Mouse (Mus musculus) embryo, embryonic 9.5 days (tissue): ENCODE measurements at regions not wholly inside any gene's neighbourhood (a gene's known extent, or its start where the extent isn't known, plus 50 kb on each side); places are given as distances from the start of the nearest gene placed in this dataset.

Experiments used
- DNase-seq: peaks from one replicate; pipeline ENCODE4 v3.0.0-alpha.2; 2017; ENCODE audit errors: extremely low spot score

- no peak for DNase-seq
Observed at GRCm38 (mm10) chr14:87346812-87347211, 69.6 kb upstream of the Tdrd3 start.

- DNase-seq = no peak
Observed at GRCm38 (mm10) chr14:87348825-87349224, 67.6 kb upstream of the Tdrd3 start.

DNA sequence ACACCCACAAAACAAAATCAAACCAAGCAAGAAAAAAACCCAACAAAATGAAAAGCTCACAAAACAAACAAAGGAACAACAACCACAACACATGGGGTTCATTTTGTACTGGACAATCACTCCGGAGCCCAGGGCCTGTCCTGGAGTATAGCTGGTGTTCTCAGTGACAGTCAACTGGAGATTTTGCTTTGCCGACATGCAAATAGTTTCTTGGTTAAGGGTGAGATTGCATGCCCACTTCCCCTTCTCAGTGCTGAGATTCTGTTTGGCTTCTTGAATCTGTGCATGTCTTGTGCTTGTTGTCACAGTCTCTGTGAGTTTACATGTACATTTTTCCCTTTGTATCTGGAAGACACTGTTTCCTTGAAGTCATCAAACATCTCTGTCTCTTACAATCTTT is 50.6 kb upstream of the Tdrd3 start:
- no peak for DNase-seq
